Mouse (Mus musculus) forebrain, postnatal 0 days (tissue): ENCODE measurements around the gene Tmem50b. TPM values are rescaled to one million over a fixed set of nuclear protein-coding genes. Genes with fewer than 3 reads are reported as not detected.

Source experiments
- ATAC-seq: fragments of 200-750 bp; cut with Nextera tagmentation; 2 replicates; pipeline ENCODE4 v1.8.0; 2017; ENCODE audit warnings: mild to moderate bottlenecking, moderate library complexity
- DNase-seq: peaks from one replicate; pipeline ENCODE4 v3.0.0-alpha.2; 2015
- H3K27ac ChIP-seq: fragments of 300-500 bp; sonication (generic); 2 replicates; pipeline ENCODE4 v1.5.1; 2014; ENCODE audit warnings: low read depth, mild to moderate bottlenecking, antibody characterized with exemption, low read length, moderate library complexity, mixed read lengths
- H3K27me3 ChIP-seq: fragments of 300-500 bp; sonication (generic); 2 replicates; pipeline ENCODE4 v1.6.1; 2014; ENCODE audit warnings: mild to moderate bottlenecking, low read length, mixed read lengths; ENCODE audit not compliant: insufficient read depth
- H3K36me3 ChIP-seq: fragments of 300-500 bp; sonication (generic); 2 replicates; pipeline ENCODE4 v1.6.1; 2014; ENCODE audit warnings: mild to moderate bottlenecking, moderate library complexity; ENCODE audit not compliant: insufficient read depth
- H3K4me1 ChIP-seq: fragments of 300-500 bp; sonication (generic); 2 replicates; pipeline ENCODE4 v1.6.1; 2014; ENCODE audit warnings: antibody characterized with exemption; ENCODE audit not compliant: insufficient read depth
- H3K4me2 ChIP-seq: fragments of 300-500 bp; sonication (generic); 2 replicates; pipeline ENCODE4 v1.6.1; 2014; ENCODE audit warnings: low read depth, mild to moderate bottlenecking, moderate library complexity
- H3K4me3 ChIP-seq: fragments of 300-500 bp; sonication (generic); 2 replicates; pipeline ENCODE4 v1.5.1; 2014; ENCODE audit warnings: low read depth, low read length, mixed read lengths
- H3K9ac ChIP-seq: fragments of 300-500 bp; sonication (generic); 2 replicates; pipeline ENCODE4 v1.6.1; 2014; ENCODE audit warnings: mild to moderate bottlenecking
- H3K9me3 ChIP-seq: fragments of 300-500 bp; sonication (generic); 2 replicates; pipeline ENCODE4 v1.6.1; 2016; ENCODE audit warnings: low read length
- CTCF ChIP-seq: sonication (generic); IDR thresholded peaks from 2 replicates; pipeline ENCODE4 v1.5.1; 2016; ENCODE audit warnings: antibody characterized with exemption, control low read depth, low read depth
- WGBS: fragments of 180-500 bp; shearing (Covaris S2); extraction: QIAGEN DNeasy Blood & Tissue Kit; methylation state at CpG from one replicate; pipeline ENCODE4 v1.1.7; 2014; 5-methylcytosine and 5-hydroxymethylcytosine counted together
- polyA plus RNA-seq: library from polyadenylated mRNA; unstranded; fragments of >200 nt; fragmentation: Nextera tagmentation; extraction: Ambion mirVana; gene quantifications from 2 replicates; pipeline ENCODE4 v1.2.1, GENCODE M21; 2015
- total RNA-seq: library from RNA; depleted of rRNA; stranded (reverse); fragments of >200 nt; gene quantifications from 2 replicates; pipeline ENCODE4 v1.2.3, GENCODE M21; 2014

Gene Tmem50b
- total and polyA plus RNA-seq, 2 experiments from 2014 or later: 65.2 to 102 TPM

- no peak overlapping the region for H3K27ac ChIP-seq
- peaks cover 30% of the 10 kb centered on the region for H3K36me3 ChIP-seq
- H3K4me2 ChIP-seq: no peak overlapping the region
- WGBS: 79% methylated on average over 9 of the region's 9 CpGs
- no peaks in the 10 kb centered on the region for H3K9me3 ChIP-seq
- no peak for TF ChIP-seq CTCF
- no peak for ATAC-seq
- DNase-seq: no peak
- no peaks in the 10 kb centered on the region for H3K4me1 ChIP-seq
- H3K4me3 ChIP-seq: no peak overlapping the region
- H3K9ac ChIP-seq: no peak overlapping the region
- H3K27me3 ChIP-seq: no peaks in the 10 kb centered on the region
Measured at GRCm38 (mm10) chr16:91565292-91565951, 32.2 kb downstream of the Tmem50b start.

- no peak for TF ChIP-seq CTCF
- no peak overlapping the region for H3K4me3 ChIP-seq
- ATAC-seq (no peak), DNase-seq (no peak)
- H3K27me3 ChIP-seq: no peaks in the 10 kb centered on the region
- H3K9ac ChIP-seq: no peak overlapping the region
- no peak overlapping the region for H3K27ac ChIP-seq
- H3K36me3 ChIP-seq: peaks cover 34% of the 10 kb centered on the region
- no peak overlapping the region for H3K4me2 ChIP-seq
- H3K4me1 ChIP-seq: no peaks in the 10 kb centered on the region
- H3K9me3 ChIP-seq: no peaks in the 10 kb centered on the region
- WGBS: 82% methylated on average over 4 of the region's 4 CpGs
Measured at GRCm38 (mm10) chr16:91564580-91565291, 32.9 kb downstream of the Tmem50b start.

- H3K9me3 ChIP-seq: no peaks in the 10 kb centered on the region
- WGBS: 74% methylated on average over 38 of the region's 38 CpGs
- H3K4me1 ChIP-seq: no peaks in the 10 kb centered on the region
- no peak for TF ChIP-seq CTCF
- H3K27ac ChIP-seq: no peak overlapping the region
- H3K4me2 ChIP-seq: no peak overlapping the region
- DNase-seq (no peak), ATAC-seq (no peak)
- no peak overlapping the region for H3K4me3 ChIP-seq
- H3K27me3 ChIP-seq: no peaks in the 10 kb centered on the region
- peaks cover 50% of the 10 kb centered on the region for H3K36me3 ChIP-seq
- H3K9ac ChIP-seq: no peak overlapping the region
Measured at GRCm38 (mm10) chr16:91561541-91562457, 35.8 kb downstream of the Tmem50b start.

- Histone ChIP-seq H3K27ac (no peak overlapping the region), H3K4me3 (no peak overlapping the region), H3K9ac (no peak overlapping the region), H3K4me2 (no peak overlapping the region), H3K36me3 (peaks cover 50% of the 10 kb centered on the region), H3K27me3 (no peaks in the 10 kb centered on the region), H3K4me1 (no peaks in the 10 kb centered on the region), H3K9me3 (no peaks in the 10 kb centered on the region)
- ATAC-seq (peak; percentile 58), DNase-seq (peak; percentile 54)
- 51% methylated on average over 9 of the region's 9 CpGs for WGBS
- TF ChIP-seq CTCF: peak; percentile 68
Measured at GRCm38 (mm10) chr16:91561099-91561498, 36.5 kb downstream of the Tmem50b start.

GRCm38 (mm10) chr16:91557693-91558092 lies 39.9 kb downstream of the Tmem50b start:
- DNase-seq (peak; percentile 26), ATAC-seq (peak; percentile 36; the same call in 1 of the 2 replicates)
- Histone ChIP-seq H3K4me3 (no peak overlapping the region), H3K27me3 (no peaks in the 10 kb centered on the region), H3K4me2 (no peak overlapping the region), H3K27ac (no peak overlapping the region), H3K9me3 (no peaks in the 10 kb centered on the region), H3K36me3 (peaks cover 33% of the 10 kb centered on the region), H3K4me1 (no peaks in the 10 kb centered on the region), H3K9ac (no peak overlapping the region)
- no peak for TF ChIP-seq CTCF
- WGBS: 71% methylated on average over 15 of the region's 15 CpGs

GRCm38 (mm10) chr16:91557214-91557613 lies 40.4 kb downstream of the Tmem50b start:
- H3K27ac ChIP-seq: no peak overlapping the region
- whole genome bisulfite sequencing: 92% methylated on average over 7 of the region's 7 CpGs
- no peaks in the 10 kb centered on the region for H3K9me3 ChIP-seq
- H3K4me3 ChIP-seq: no peak overlapping the region
- no peaks in the 10 kb centered on the region for H3K27me3 ChIP-seq
- H3K9ac ChIP-seq: no peak overlapping the region
- no peak overlapping the region for H3K4me2 ChIP-seq
- no peaks in the 10 kb centered on the region for H3K4me1 ChIP-seq
- peaks cover 29% of the 10 kb centered on the region for H3K36me3 ChIP-seq
- DNase-seq (no peak), ATAC-seq (no peak)
- no peak for TF ChIP-seq CTCF
